Mouse (Mus musculus) T-cell, adult 2 months (primary cell): Measurements from ENCODE around the gene Ubap2.

Source experiments
- DNase-seq: peaks from one replicate; pipeline ENCODE4 v3.0.0; 2022; ENCODE audit warnings: low spot score

Gene Ubap2

GRCm38 (mm10) chr4:41274980-41275850 is at the start of gene Ubap2:
Gene Ubap2 (minus strand): TSS chr4:41275144.
- DNase-seq = peak; percentile 97

GRCm38 (mm10) chr4:41320971-41321370 is 46.0 kb upstream of the Ubap2 start:
- no peak for DNase-seq

DNA sequence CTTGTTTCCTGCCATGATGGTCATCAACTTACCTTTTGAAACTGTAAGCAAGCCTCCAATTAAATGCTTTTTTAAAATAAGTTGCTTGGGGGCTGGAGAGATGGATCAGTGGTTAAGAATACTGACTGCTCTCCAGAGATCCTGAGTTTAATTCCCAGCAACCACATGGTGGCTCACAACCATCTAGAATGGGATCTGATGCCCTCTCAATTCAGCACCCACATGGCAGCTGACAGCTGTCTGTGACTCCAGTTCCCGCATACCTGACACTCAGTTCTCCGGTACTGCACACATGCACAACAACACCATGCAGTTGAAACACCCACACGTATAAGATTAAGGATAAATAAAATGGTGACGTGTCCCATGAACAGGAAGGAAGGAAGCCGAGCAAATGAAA is 43.3 kb upstream of the Ubap2 start:
- DNase-seq = no peak

DNA sequence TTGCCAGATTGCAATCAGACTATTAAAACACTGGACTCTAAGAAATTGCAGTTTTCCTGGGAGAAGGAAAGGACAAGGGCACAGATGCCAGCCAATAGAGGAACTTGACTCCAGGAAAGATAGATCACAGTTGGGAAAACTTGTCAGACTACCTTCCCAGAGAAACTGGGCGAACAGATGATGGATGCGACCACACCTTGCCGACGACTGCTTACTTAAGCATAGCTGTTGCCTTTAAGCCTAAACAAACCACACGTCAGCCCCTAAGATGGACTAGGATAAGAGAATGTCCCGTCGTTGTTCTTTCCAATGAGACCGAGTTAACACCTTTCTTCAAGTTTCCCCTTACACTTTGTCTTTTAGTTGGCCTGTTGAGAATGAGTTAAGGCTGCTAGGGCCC is 40.2 kb upstream of the Ubap2 start:
- no peak for DNase-seq

GRCm38 (mm10) chr4:41314141-41315129 is 39.5 kb upstream of the Ubap2 start, which contains the start of gene Dcaf12:
Gene Dcaf12 (minus strand): TSS chr4:41314889.
- peak; percentile 92 for DNase-seq

GRCm38 (mm10) chr4:41313722-41314121 is 38.8 kb upstream of the Ubap2 start:
- no peak for DNase-seq

- no peak for DNase-seq
Measured at GRCm38 (mm10) chr4:41310567-41311563, 35.9 kb upstream of the Ubap2 start.

- no peak for DNase-seq
Measured at GRCm38 (mm10) chr4:41307406-41307805, 32.5 kb upstream of the Ubap2 start.

DNA sequence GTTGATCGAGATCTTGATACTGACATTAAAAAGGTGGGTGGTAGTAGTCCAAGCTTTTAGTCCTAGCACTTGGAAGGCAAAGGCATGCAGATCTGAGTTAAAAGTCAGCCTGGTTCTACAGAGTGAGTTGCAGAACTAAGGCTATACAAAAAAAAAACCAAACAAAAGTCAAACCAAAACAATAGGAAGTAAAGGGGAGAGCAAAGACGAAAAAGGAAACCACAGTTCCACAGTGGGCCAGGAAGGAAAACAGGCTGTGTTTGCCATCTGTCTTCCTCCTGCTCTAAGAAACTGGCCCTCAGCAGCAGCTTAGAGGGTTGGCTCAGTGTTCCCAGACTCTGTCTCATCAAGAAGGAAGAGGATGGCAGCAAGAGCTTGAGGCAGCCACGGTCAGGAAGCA is 29.4 kb upstream of the Ubap2 start:
- DNase-seq = peak; percentile 38

- no peak for DNase-seq
Measured at GRCm38 (mm10) chr4:41303671-41304070, 28.7 kb upstream of the Ubap2 start.

DNA sequence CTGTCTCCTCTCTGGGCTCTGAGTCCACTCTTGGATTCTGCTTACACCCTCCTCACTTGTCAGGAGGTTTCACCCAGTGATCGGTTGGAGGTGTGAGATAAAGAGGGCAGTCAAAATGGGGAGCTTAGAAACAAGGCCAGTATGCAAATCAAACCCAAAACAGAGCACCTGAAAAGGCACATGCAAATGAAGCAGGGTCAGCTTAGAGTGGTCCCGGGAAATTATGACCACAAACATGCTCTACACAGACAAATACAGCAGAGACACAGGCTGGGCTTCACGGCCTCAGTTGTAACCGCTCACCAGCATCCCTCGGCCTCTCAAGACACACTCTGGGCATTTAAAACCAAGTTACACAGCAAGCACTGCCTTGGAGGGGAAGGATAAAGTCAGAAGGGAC is 24.0 kb upstream of the Ubap2 start:
- DNase-seq = no peak

DNA sequence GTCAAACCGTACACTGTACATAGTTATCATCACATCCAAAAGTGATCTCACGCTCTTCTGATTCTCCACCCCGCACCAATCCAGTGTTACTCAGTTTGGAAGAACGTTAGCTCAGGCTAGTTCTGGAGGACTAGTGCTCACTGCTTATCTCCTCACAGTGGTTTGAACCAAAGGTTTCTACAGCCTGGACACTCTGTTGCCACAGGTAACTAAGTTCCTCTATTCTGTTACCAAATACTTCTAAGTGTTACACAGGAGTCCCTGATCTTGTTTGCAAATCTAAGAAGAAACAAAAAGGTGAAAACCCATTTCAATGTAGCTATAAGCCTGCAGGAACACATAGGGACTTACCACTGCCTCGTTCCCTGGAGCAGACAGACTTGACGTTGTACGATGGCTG is 21.0 kb upstream of the Ubap2 start:
- DNase-seq = no peak

DNA sequence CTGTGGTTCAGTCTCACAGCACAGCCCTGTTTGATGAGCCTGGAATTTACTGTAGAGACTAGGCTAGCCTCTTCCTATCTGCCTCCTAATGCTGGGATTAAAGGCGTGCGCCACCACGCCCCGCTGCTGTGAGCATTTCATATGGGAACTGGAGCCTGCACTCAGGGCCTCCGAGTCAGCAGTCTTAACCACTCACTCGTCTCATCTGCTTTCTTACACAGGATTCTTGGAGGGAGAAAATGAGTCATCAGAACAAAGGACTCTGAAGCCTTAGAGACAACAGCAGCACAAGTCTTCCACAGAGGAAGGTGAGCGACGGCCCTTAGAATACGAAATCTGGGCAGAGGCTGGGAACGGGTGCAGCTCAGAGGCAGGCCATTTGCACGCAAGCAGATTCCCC is 20.6 kb upstream of the Ubap2 start:
- no peak for DNase-seq

DNA sequence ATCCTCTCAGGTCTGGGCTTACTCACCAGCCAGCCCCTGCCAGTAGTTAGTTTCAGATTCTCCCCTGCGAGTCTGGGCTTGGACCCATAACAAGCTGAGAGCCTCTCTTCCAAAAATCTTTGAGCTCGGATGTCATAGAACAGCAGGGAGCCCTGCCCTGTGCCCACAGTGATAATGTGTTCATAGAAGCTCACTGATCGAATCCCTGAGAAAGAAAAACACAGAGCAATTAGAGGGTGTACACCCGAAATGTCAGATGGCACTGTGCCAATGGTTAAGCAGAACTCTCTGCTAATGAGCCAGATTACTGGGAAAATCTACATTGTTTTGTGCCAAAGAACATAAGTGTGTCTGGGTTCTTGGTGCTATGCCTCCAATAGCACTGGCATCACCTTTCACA is 19.0 kb upstream of the Ubap2 start:
- no peak for DNase-seq

DNA sequence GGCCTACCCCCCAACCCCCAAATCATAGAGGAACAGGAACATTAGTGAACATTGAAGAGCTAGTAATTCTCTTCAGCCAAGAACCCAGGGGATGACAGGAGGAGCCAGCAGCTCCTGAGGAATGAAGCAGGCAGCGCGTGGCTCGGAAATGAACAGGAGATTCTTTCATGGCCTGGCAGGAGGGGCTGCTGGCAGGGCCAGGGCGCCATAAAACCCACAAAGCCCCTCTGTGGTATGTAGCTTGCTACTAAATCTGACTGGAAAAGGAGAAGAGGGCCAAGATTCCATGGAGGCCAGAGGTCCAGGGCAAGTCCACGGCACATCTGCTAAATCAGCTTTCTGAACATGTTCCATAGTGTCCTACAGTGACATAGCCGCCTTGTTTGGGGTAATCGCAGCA is 14.9 kb upstream of the Ubap2 start:
- DNase-seq = no peak

GRCm38 (mm10) chr4:41286420-41286819 is 11.5 kb upstream of the Ubap2 start:
- DNase-seq = peak; percentile 32

GRCm38 (mm10) chr4:41284087-41284486 is 9.1 kb upstream of the Ubap2 start:
- no peak for DNase-seq

- DNase-seq = no peak
Measured at GRCm38 (mm10) chr4:41275927-41276326, 983 bp upstream of the Ubap2 start.

GRCm38 (mm10) chr4:41274377-41274979 is 466 bp downstream of the Ubap2 start:
- DNase-seq = peak; percentile 17

GRCm38 (mm10) chr4:41268133-41268532 is 6.8 kb downstream of the Ubap2 start:
- no peak for DNase-seq

GRCm38 (mm10) chr4:41266350-41266749 is 8.6 kb downstream of the Ubap2 start:
- no peak for DNase-seq
